Mouse (Mus musculus) left cerebral cortex, postnatal 10 days (tissue): ENCODE results near the gene Dagla. TPM values are rescaled to one million over a fixed set of nuclear protein-coding genes. Genes with fewer than 3 reads are reported as not detected.
A peak's percentile ranks its signal among the peaks of the same experiment; 100 is the strongest.

Experiments used
- DNase-seq, 2 experiments: peaks; one replicate each; pipeline ENCODE4 v3.0.0; 2021 to 2022; ENCODE audit warnings: low spot score in 2 of 2, mixed read lengths in 1 of 2; ENCODE audit errors: extremely low spot score in 1 of 2
- intact Hi-C: fragments of 180-260 bp; cut with DNase I; formaldehyde crosslinking; loops from one replicate; pipeline ENCODE4 v1.15.1; 2025
- total RNA-seq, 2 experiments: library from RNA; stranded (reverse); gene quantifications; 2 replicates each; pipeline ENCODE4 v1.2.3; 2021

Dagla gene
- total RNA-seq, 2 experiments from 2014 or later, result 65.9 to 68.7 TPM

DNA sequence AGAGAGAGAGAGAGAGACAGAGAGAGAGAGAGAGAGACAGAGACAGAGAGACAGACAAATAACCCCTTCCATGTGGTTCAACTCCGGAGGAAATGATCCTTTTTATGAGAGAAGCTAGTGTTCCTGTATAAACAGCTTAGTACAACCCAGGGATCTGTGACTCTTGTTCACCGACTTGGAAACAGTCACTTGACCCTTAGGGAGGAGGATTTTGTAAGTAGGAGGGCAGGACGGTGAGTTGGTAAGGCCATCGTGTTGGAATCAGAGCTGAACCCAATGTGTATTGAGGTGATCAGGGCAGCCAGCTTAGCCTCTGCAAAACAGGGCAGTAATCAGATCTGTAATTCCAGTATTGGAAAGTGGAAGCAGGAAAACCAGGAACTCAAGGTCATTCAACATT, 12.3 kb upstream of the Dagla start:
- intact Hi-C loops, result no loop called here
- DNase-seq, result no peak

DNA sequence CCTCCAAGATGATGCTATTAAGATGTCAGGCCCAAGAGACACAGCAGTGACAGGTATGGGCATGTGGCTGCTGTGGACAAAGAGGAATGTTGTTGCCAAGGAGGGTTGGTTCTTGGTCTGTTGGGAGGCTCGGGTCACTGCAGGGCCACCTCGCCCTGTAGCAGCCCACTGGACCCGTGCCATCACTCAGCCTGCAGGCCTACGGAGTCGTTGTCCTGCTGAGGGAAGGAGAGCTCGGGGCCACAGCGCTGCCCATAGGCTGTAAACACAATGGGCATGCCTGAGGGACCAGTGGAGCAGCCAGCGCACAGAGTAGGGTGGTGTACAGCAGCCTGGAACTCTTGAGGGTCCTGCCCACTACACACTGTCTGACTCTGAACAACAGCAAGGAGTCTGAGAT, 7.4 kb upstream of the Dagla start:
- intact Hi-C loops, result no loop called here
- no peak for DNase-seq

DNA sequence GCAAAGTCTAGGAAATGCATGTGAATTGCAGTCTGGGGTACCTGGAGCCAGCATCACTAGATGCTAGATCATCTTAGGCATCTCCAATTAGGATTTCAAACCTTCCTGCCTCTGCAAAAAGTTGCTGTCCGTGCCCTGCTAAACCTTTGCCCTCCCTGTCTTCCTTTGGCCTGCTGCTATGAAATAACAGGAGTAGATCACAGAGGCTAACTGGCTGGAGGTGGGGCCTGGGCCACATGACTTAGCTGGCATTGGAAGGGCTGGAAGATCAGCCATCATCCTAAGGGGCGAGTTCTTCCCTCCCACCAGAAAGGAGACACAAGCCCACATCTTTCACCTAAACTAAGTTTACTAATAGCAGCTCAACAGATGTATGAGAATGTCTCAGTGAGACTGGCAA, 4.3 kb upstream of the Dagla start:
- intact Hi-C loops, result no loop called here

DNA sequence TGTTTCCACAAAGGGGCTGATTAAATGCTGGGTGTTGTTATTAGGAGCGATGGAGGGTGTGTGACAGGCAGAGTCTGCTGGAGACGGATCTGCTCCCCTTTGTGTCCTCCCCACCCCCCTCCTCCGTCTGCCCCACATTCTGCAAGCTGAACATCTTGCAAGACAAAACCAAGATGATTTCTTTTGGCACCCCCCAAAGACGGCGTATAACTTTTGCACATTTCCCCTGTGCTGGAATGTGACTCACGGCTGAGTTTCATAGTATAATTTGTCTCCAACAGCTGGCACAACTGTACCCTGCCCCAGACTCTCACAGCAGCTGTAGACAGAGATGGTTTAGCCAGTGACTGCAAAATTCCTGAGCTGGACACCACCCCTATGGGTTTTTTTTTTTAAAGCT, 3.3 kb upstream of the Dagla start:
- intact Hi-C loops, result no loop called here
- no peak for DNase-seq

More for the DNA sequence above, 4.3 kb upstream of the Dagla start:
- DNase-seq, result no peak

- DNase-seq, result no peak
- intact Hi-C loops, result no loop called here
Observed at GRCm38 (mm10) chr19:10307351-10307750, 2.7 kb upstream of the Dagla start.

GRCm38 (mm10) chr19:10306521-10307243, 2.0 kb upstream of the Dagla start:
- no peak for DNase-seq
- intact Hi-C loops, result no loop called here

- intact Hi-C loops, result loop anchor here (2.0 kb wide), 1 partner anchor 41 kb away; no protein-coding TSS in a partner anchor
Observed at GRCm38 (mm10) chr19:10305640-10306039, 963 bp upstream of the Dagla start.

DNA sequence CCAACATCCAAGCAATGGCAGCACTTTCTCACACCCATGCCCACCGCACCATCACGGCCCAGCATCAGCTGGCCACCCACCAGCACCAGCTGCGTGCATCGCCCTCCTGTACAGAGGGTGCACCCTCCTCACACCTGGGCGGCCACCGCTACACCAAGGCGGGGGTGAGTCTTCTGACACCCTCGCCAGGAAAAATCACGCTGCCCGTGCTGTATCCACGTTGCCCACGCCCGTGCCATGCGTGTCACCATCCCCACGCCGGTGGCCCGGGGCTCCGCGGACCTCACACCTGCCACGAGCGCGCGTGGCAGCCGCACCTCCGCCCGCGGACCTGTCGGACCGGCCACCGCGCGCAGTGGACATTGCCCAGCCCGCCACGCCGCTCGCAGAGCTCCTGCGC, 282 bp downstream of the Dagla start:
- peak in 1 of 2 experiments; percentile 63 for DNase-seq
- intact Hi-C loops, result loop anchor here (2.0 kb wide), 1 partner anchor 40 kb away; no protein-coding TSS in a partner anchor

More at GRCm38 (mm10) chr19:10305640-10306039, 963 bp upstream of the Dagla start:
- peak in 1 of 2 experiments; percentile 12 for DNase-seq

DNA sequence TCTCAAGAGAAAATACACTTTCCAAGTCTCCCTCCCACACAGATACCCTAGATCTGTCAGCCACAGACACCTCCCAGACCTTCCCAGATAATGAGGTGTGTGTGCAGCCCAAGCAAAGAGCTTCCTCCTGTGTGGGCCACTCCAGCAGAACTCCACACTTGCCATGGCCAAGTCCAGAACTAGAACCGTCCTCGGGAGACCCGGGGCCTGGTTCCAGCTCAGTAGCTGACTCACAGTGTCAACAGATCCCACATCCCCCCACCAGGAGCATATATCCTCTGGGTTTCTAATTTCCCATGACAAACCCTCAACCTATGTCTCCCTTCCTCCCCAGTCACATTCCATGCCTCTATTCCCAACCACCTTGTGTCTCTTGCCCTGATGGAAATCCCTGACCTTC, 1.8 kb downstream of the Dagla start:
- intact Hi-C loops, result no loop called here
- no peak for DNase-seq

DNA sequence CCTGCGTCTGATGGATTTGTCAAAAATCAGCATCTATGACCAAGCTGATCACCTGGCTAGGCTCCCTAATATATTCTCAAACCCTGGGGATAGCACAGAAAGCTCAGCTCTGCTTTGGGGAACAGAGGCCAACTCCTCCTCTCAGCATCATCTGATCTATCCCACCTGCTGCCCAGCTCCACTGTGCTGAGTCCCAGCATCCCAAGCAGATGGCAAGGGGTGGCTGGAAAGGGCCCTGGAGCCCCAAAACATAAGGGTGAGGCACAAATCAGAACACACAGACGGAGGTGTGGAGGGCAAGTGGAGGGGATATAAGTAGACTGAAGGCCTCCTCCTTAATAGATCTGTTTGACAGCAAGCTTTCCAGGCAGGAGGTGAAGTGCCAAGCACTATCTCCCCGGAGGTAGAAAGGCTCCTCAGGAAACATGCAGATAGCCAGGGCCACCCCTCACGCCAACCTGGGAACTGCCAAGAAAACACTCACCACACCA, 2.8 kb downstream of the Dagla start:
- intact Hi-C loops, result no loop called here
- no peak for DNase-seq

GRCm38 (mm10) chr19:10301263-10301662, 3.4 kb downstream of the Dagla start:
- no peak for DNase-seq

DNA sequence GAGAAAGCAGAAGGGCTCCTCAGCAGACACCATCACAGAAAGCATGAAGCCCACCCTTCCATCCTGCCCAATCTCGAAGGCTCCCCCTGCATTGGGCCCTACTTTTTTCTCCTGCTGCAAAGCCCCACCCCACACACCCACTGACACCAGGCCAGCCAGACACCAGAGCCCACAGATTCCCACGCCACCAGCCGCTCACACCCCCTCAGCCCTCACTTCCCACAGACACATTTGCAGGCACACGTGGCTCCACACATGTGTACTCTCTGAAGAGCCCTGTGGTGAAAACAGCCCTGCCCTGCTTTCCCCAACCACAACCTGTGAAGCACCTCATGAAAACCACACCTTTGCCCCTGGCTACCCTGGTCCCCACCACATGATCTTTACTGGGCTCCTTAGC, 3.9 kb downstream of the Dagla start:
- no peak for DNase-seq
- intact Hi-C loops, result no loop called here

More at GRCm38 (mm10) chr19:10301263-10301662, 3.4 kb downstream of the Dagla start:
- intact Hi-C loops, result no loop called here

GRCm38 (mm10) chr19:10298268-10298667, 6.4 kb downstream of the Dagla start:
- no peak for DNase-seq
- intact Hi-C loops, result no loop called here

- intact Hi-C loops, result no loop called here
- peak in 1 of 2 experiments; percentile 61 for DNase-seq
Observed at GRCm38 (mm10) chr19:10297041-10297503, 7.6 kb downstream of the Dagla start.

DNA sequence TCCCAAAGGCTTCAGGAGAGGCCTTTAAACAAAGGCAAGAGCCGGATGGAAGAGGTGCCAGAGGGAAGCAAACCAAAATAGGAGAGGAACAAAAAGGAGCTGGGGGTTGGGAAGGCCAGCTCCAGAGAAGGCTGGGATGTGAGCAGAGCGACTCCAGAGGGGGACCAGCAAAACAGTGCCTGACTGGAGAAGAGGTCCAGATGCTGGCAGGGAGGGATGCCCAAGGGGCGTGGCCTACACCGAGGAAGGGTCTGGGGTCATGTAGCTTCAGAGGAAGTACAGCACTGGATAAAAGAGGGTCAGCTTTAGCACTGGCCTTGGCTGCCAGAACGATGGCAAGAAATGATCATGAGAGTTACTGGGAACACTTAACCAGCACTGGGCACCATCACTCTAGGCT, 8.4 kb downstream of the Dagla start:
- no peak for DNase-seq
- intact Hi-C loops, result no loop called here

DNA sequence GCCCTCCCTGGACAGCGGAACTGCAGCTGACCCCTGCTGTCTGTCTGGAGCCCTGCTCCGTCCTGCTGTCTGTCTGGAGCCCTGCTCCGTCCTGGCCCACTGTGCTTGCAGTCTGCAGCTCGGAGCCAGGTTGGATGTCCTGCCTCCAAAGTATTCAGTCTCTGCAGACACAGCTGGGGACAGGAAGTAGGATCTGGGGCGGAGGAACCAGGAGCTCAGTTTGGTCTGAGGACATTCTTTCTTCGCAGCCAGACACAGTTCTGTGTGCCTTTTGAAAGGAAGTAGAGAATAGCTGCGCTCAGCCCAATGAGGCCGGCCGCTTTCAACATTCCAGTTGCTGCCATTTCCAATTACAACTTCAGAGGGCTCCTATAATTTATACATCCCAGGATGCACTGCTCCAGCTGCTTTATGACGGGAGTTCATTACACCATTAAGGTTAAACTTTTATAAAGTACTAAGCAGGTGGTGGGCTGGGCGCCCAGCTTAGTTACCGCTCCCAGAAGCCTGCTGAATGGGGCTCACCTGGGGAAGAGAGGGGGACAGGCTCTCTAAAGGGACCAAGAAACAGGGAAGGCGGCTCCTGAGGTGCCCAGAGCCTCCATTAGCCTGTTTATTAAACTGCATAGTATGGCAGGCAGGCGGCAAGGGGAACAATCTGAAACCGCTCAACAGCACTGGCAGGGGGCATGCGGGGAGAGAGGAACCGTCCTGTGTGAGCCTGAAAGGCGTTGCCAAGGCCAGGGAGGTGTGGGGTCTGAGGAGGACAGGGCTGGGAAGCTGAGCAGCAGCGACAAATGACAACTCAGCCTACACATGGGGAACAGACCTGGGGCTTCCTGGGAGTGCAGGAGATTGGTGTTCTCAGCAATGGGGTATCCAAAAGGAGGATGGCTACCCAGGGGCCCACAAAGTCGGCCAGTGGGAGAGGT, 9.8 kb downstream of the Dagla start:
- intact Hi-C loops, result no loop called here
- peak in 1 of 2 experiments; percentile 86 for DNase-seq

GRCm38 (mm10) chr19:10293987-10294386, 10.7 kb downstream of the Dagla start:
- no peak for DNase-seq
- intact Hi-C loops, result no loop called here

DNA sequence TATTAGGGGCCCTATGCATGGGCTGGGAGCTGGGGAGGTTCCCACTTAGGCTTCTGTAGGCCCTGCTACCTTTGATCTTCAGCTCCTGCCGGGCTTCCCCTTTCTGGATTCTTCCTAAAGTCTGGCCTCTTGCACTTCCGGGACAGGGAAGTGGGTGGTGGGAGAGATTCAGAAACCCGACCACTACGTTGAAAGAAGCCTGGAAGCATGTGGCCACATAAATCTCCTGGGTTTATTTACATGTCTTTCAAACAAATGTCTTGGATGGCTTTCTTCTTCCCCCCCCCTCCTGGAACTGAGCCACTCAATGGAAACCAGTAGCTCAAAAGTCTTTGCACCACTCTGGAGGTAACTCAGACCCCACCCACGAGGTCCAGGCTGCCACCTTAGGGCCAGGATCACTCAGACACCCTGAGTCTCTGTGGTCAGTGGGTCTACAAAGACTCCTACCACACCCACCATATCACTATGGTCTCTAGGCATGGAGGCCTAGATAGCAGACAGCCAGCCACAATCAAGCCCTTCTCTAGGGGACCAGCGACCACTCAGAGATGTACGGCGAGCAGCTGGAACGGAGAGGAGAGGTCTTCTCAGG, 12.7 kb downstream of the Dagla start:
- peak in 1 of 2 experiments; percentile 67 for DNase-seq
- intact Hi-C loops, result no loop called here
